Mouse (Mus musculus) urinary bladder, postnatal 14 days (tissue): Measurements from ENCODE around the gene Zfp384.

Experiments
- DNase-seq: peaks from one replicate; pipeline ENCODE4 v3.0.0; 2021; ENCODE audit warnings: low spot score

The Zfp384 gene

DNA sequence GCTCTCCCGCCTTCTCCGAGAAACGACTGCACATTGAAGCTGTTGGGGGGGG, at the start of gene Zfp384:
Gene Zfp384, plus strand, starts transcription at position 17 of the 52 bp plus-strand sequence.
- DNase-seq: no peak

DNA sequence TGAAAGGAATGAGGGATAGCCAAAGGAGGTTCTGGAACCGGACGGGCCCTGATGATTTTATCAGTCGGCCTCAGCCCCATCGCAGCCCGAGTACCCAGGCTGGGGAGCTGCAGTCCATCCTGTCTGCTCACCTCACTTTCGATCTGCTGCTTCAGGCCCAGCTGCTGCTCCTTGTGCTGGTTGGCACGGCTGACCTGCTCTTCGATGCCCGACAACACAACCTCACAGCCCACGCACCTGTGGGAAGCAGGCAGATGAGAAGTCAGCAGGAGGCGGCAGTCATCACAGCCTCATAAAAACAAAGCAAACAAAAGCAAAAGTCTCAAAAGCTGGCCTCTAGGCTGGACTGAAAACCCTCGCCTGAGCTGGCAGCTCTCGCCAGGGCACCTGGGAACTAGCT, 49.0 kb upstream of the Zfp384 start:
- no peak for DNase-seq

DNA sequence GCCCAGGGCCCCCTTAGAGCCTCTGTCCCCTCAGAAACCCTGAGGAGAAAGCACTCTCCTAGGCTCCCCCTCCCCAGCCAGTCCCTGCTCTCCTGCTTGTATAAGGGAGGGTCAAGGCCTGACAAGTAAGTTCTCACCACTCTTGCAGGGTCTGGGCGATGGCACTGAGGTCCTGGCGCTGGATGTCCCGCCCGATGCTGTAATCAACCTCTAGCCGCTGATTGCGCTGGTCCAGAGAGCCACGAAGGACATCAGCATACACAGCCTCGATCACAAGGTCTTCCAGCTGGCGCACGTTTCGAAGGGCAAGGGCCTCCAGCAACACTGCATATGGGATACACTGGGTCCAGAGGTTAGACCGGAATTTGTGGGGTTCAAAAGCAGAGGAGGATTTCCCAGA, 47.9 kb upstream of the Zfp384 start:
- DNase-seq: no peak

DNA sequence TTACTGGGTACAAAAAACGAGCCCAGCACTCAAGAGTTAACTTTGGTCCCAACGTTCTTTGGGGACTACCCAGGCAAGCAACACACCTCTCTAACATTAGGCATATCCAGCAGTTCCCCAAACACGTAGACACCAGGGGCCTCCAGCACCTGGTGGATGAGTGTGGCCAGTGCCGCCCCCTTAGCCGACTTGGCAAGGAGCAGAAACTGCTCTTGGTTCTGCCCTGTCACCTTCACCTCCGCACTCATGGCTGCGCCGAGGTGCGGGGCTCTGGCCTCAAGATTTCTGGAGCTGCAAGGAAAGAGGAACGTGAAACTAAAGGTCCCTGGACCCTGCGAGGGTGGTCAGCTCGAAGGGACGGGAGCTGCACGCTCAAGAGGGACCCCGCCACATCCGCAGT, 44.3 kb upstream of the Zfp384 start:
- DNase-seq: no peak

DNA sequence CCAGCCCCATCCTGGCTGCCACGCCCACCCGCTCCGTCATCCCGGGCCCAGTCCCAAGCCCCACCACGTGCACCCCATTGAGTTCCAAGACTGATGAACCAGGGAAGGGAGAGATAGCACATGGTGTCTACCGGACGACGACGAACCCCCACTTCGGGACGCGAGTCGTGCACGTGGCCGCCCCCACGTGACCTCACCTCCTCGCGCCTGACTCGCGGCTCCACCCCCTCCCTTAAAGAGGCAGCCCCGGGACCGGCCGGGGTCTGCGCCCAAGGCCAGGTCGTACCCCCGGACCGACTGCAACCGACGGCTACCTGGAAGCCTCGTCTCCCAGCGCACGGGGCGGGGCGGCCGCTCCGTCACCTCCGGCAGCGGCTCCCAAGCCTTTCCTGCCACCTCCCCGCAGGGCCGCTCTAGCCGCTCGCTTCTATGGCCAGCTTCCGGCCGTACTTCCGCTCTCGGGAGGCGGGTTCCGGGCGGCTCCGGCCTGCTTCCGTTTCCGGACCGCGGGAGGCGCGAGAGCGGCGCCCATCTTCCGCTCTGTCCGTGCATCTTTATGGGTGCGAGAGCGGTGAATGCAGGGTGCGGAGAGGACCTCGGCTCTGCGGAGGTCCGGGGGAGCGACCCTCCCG, 43.7 kb upstream of the Zfp384 start, which contains the start of gene Cops7a:
Gene Cops7a, minus strand, starts transcription at position 451 of the 632 bp plus-strand sequence.
- peak; percentile 97 for DNase-seq

DNA sequence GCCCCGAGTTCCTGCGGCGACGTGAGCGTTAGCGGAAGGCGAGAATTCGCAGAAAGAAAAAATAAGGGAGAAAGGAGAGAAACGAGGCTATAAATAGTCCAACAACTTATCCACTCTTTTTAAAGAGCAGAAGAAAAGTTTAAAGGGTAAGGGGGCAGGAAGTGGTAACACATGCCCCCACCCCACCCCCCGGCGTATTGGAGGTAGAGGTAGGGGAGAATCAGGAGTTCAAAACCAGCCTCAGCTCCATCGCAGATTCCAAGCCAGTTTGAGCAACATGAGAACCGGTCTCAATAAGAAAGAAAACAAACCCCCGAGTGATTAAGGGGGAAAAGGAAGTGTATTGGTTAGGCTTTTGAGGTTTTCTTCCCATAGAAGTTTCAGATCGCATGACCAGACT, 43.2 kb upstream of the Zfp384 start:
- no peak for DNase-seq

DNA sequence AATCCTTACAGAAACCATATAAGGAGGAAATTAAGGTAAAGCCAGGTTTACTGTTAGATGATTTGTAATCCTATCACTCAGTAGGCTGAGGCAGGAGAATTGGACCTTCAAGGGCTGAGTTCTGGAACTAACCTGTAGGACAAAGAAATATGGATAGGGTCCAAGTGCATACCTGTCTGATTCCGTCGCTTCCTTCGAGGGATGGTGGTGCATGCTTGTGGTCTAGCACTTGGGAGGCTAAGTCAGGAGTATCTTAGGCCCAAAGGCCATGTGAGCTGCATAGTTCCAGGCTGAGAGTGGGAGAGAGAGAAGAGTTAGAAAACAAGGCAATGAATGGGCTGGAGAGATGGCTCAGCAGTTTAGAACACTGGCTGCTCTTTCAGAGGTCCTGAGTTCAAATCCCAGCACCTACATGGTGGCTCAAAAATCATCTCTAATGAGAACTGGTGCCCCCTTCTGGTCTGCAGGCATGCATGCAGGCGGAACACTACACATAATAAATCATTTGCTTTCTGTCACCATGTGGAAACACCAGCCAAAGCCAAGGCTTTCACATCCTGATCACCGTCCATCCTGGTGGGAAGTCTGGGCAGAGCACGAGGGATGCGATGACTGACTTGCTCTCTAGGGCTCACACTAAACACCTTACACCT, 42.4 kb upstream of the Zfp384 start:
- no peak for DNase-seq

DNA sequence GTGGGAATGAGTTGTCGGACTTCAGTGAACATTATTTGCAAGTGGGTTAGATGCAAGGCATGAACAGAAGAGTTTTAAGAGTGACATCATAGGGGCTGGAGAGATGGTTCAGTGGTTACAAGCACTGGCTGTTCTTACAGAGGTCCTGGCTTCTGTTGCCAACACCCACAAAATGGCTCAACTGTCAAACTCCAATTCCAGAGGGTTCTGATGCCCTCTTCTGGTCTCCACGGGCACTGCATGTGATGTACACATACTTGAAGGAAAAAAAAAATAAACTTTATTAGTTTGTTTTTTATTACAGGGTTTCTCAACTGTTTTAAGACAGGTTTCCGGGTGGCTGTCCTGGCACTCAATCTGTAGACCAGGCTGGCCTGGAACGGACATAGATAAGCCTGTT, 41.2 kb upstream of the Zfp384 start:
- DNase-seq: peak; percentile 47

DNA sequence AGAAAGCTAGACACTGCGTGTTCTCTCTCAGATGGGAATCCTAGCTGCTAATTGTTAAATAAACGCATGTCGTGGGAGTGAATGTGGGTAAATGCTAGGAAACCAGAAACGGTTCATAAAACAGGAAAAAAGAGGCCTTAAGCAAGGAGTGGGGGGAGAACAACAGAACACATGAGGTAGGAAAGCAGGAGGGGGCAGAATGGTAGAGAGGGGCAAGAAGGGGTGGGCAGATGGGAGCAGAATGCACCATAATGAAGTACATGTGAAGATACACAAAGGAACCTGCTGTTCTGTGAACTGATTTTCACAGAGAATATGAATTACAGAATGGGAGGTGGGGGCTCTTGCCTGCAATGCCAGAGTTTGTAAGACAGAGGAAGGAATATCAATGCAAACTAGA, 16.7 kb upstream of the Zfp384 start:
- DNase-seq: no peak

DNA sequence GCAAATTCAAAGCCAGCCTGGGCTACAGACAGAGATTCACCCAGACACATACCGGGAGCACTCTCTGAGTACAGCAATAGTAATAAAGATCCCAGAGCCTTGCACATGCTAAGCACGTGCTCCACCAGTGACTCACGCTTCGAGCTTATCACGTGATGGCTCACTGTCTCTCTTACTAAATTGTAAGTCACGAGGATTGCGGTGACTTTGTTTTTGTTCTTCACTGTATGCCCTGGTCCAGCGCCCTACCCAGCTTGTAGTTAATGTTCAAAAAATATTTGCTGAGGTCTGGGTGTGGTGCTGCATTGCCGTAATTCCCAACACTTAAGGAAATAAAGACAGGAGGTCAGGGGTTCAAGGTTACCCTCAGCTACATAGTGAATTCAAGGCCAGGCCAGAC, 15.6 kb upstream of the Zfp384 start:
- no peak for DNase-seq

DNA sequence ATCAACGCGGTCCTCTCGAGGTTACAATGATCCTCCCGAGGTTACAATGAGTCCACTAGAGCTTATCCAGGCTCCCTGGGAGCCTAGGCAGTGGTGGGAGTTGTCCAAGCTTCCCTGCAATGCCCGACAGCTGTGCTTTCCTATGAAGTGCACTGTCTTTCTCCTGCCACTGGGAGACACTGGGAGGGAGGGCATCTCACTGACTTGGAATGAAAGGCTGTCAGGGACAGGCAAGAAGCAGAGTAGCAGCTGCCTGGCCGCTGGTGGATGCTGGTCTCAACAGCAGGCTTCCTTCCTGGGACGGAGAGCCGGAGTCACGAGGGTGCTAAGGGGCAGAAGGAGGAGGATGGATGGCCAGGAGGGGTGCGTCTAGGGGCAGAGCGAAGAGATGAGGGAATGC, 15.1 kb upstream of the Zfp384 start:
- no peak for DNase-seq

DNA sequence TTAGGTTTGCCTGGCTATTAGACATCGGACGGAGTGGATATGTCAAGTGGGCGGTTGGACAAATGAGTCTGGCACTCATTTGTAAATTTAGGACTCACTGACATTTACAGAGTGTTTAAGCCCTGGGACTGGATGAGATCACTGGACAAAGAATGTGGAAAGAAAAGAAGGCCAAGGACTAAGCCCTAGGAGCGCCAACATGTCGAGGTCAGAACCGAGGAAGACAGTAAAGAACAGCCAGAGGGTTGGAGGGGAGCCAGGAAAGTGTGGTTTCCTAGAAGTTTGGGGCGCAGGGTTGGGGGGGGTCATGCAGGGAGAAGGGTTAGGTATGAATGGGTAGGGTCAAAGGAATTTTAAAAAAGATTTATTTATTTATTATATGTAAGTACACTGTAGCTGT, 13.7 kb upstream of the Zfp384 start:
- DNase-seq: no peak

DNA sequence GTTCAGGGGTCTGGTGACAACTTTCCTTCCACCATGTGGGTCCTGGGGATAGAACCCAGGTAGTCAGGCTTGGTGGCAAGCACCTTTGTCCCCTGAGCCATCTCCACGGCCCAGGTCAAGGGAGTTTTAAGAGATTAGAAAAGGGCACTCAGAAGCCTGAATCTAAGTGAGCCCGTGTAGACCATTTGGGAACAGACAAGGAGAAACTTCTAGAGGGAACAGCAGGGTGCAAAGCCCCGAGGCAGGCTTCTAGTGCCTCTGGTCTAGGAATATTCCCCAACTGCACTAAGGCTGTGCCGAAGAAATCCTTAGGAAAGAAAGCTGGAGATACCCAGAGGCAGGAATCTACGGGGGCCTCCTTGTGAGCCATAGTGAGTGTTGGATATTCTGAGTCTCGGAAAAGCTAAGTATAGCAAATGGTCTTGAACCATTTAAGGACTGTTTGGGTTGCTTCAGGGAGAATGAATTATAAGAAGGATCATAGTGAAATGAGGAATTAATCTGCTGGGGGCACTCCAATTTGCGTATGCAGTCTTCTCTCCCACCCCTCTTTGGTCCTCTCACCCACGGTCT, 13.0 kb upstream of the Zfp384 start:
- DNase-seq: no peak

DNA sequence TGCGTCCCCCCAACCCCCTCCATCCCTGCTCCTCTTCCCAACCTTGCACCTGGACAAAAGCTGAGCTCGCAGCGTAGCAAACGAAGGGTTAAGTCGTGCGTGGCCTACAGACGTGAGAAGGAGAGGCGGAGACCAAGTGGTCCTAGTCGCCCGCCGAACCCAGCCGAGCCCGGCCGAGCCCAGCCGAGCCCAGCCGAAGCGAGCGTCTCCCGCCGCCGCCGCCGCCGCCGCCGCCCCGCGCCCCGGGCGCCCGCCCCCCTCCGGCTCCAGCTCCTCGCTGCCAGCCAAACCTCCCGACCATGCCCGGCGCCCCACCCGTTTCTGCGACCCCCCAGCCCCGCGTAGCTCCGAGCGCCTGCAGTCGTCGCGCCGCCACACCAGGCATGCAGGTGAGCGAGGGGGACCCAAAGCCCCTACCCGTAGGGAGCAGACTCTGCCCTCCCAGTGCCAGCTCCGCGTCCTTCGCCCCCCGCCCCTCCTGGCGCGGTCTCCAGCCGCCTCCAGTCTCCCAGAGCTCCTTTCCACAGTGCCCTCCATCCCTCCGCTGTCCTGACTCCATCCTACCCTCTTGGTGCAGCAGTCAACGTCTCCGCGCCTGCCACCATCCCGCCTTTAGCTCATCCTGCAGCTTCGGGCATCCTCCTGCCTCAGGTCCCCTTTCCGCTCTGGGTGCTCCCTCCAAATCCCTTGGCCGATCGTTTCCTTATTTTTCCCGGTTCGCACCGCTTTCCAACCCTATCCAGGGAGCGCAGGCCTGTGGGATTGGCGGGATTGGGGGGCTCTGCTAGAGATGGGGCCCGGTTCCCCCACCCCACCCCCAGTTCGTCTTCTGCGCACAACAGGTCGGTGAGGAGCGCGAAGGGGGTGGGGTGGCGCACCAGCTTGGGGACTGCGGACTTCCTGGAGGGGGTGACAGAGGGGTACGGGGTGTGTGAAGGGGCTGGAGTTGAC, 12.1 kb upstream of the Zfp384 start, which contains the start of gene Pianp:
Gene Pianp, plus strand, starts transcription at position 144 of the 951 bp plus-strand sequence.
- peak; percentile 85 for DNase-seq

DNA sequence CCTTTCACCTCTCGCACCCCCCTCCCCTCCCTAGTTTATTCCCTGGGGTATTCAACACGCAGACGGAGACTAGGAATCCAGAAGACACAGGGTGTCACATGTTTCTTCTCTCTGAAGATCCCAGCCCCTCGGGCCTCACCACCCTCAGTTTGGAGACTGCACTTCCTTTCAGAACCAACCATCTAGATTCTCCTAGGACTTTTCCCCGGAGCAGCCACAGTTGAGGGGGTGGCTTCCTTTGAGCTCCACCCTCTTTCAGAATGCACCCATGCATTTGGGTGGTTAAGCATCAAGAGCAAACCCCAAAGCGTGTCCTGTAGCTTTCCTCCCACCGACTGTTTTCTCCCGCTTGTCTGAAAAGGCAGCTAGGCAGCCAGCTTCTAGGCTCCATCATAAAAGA, 10.9 kb upstream of the Zfp384 start:
- no peak for DNase-seq

DNA sequence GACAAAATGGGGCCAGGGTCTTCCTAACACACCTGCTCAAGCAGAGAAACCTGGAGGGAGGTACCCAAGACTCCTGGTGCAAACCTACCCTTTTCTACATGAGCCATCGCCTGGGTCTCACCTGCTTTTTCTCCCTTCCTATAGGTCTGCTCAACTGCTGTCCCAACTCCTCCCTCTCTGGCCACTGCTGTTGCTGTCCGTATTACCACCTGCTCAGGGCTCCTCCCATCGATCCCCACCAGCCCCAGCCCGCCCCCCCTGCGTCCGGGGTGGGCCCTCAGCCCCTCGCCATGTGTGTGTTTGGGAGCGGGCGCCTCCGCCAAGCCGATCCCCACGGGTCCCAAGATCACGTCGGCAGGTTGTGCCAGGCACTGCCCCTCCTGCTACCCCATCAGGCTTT, 9.9 kb upstream of the Zfp384 start:
- no peak for DNase-seq

DNA sequence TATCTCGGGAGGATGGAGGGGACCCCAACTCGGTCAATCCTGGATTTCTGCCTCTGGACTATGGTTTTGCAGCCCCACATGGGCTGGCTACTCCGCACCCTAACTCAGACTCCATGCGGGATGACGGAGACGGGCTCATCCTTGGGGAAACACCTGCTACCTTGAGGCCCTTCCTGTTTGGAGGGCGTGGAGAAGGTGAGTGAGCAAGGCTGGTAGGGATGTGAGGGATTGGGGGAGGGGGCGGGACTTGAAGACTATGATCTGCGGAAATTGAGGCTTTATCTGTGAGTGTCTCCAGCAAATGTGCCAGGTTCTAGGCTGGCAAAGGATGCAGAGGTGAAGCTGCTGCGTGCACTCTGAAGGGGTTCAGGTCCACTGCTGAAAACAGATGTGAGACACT, 9.4 kb upstream of the Zfp384 start:
- DNase-seq: no peak

DNA sequence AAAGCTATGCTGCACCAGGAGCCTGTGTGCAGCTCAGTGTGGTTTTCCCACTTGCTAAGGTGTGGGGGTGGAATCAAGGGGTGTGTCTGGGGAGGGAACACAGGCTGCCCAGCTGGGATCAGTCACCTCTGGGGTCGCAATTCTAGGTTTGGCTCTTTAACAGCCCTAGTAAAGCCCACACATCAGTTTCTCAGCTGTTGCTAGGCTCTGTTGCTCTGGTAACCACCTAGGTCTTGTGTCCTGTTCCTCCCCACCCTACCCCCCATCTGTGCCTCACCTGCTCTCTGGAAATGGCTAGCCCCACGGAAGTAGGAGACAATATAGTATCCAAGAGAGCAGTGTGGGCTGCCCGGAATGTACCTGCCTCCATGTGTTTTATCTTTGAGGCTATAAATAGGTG, 5.2 kb upstream of the Zfp384 start:
- no peak for DNase-seq

DNA sequence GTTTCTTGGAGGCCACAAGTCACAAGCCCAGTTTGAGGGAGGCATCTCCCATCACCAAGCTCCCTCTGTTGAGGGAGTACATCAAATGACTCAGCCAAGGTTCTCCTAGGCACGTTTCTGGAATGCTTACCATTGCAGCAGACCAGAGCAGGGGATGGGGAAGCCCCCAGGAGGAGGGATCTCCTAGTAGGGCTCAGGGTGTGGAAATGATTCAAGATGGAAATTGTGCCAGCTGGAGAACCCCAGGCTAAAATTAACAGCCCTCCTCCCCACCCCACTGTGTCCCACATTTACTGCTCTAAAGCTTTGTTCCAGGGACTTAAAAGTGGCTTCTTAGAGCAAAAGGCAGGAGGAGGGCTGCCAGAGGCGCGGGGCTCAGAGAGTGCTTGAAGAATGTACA, 3.9 kb upstream of the Zfp384 start:
- DNase-seq: no peak

DNA sequence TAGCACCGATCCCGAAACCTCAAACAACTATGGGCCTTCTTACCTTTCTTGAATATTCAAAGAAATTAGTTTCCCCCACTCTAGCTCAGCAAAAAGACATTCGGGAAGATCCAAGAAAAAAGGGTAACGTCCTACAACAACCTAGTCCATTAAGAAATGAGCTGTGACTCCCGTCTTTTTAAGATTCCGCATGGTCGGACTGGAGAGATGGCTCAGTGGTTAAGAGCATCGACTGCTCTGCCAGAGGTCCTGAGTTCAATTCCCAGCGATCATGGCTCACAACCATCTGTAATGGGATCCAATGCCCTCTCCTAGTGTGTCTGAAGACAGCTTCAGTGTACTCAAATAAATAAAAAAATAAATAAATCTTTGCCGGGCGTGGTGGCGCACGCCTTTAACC, 885 bp upstream of the Zfp384 start:
- DNase-seq: no peak

DNA sequence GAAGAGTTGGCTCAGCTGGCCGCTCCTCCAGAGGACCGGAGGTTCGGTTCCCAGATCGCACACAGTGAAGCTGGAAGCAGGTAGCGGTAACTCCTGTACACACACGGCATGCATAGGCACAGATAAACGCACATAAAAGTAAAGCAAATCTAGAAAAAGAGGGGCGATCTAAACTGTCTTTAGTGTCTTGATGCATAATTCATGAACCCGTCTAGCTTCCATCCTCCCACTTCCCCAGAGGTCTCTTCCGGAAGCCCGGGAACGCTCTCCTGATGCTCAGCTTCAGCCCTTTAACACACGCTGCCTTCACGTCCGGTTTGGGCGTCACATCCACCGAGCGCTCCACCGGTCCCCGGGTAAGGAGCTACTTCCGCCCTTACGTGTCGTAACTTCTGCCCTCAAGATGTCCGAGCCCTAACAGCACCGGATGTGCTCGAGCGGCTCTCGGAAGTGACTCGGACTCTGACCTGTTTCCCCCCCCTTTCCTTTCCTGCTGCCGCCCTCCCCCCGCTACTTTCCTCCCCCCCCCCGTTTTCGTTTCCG, 288 bp upstream of the Zfp384 start:
- DNase-seq: peak; percentile 98

DNA sequence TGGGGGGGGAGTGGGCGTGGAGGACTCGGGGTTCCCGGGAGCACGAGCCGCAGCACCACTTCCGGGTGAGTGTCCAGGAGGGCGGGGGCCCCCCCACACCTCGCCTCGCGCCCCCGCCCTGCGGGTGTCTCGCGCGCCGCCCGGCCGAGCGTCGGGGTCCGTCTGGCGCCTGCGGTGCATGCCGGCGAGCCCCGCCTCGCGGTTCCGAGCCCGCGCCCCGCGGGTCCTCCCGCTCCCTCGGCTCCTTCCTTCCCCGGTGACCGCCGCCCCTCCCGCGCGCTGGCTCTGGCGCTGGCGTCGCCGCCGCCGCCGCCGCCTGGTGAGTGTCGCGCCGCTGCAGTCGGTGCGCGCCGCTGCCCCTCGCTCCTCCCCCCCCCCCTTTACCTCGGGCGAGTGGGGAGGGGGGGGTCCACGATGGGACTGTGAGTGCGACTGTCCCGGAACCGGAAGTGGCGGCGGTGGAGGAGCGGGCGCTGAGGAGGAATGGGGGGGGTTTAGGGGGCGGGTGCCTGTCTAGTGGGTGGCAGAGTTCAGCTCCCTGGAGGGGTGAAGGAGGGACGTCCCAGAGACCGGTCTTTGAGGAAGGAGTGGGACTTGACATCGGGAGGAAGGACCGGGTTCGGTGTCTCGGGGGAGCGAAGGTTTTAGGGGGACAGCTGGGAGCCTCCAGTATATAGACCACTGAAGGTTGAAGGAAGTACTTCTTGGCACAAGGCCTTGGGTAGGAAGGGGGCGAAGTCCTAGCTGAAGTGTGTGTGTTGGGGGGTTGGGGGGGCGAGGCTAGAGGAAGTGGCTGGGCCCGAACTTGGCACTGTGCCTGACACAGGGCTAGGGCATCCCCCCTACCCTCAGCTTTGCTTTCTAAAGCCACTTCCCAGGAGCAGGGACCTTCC, 482 bp downstream of the Zfp384 start:
- peak; percentile 82 for DNase-seq
